Mouse (Mus musculus) gastrocnemius, adult 18-20 months (tissue): Measurements from ENCODE around the gene Dnaja2. TPM values are rescaled to one million over a fixed set of nuclear protein-coding genes. Genes with fewer than 3 reads are reported as not detected.
A peak's percentile ranks its signal among the peaks of the same experiment; 100 is the strongest.

Experiments
- DNase-seq: peaks from one replicate; pipeline ENCODE4 v3.0.0; 2021; ENCODE audit warnings: low spot score
- long read RNA-seq, 2 experiments: library from polyadenylated mRNA; stranded (forward); transcript quantifications; one replicate each; pipeline ENCODE4 v2.0.0; 2021
- total RNA-seq, 2 experiments: library from RNA; stranded (reverse); gene quantifications; 2 replicates each; pipeline ENCODE4 v1.2.3; 2021

Gene Dnaja2
- 100 to 1,000 TPM; 217 to 233 TPM for total RNA-seq
- long read RNA-seq, experiment 1, transcript Dnaja2-201 (9 exons, 2,919 nt) = major isoform, 309 of 325 reads
- long read RNA-seq, experiment 1, partial matches to known transcripts = 12 of 325 reads
- long read RNA-seq, experiment 1, other reads (novel, unspliced or antisense) = 4 of 325 reads
- long read RNA-seq, experiment 2, transcript Dnaja2-201 (9 exons, 2,919 nt) = major isoform, 275 of 286 reads
- long read RNA-seq, experiment 2, partial matches to known transcripts = 6 of 286 reads
- long read RNA-seq, experiment 2, other reads (novel, unspliced or antisense) = 5 of 286 reads

DNA sequence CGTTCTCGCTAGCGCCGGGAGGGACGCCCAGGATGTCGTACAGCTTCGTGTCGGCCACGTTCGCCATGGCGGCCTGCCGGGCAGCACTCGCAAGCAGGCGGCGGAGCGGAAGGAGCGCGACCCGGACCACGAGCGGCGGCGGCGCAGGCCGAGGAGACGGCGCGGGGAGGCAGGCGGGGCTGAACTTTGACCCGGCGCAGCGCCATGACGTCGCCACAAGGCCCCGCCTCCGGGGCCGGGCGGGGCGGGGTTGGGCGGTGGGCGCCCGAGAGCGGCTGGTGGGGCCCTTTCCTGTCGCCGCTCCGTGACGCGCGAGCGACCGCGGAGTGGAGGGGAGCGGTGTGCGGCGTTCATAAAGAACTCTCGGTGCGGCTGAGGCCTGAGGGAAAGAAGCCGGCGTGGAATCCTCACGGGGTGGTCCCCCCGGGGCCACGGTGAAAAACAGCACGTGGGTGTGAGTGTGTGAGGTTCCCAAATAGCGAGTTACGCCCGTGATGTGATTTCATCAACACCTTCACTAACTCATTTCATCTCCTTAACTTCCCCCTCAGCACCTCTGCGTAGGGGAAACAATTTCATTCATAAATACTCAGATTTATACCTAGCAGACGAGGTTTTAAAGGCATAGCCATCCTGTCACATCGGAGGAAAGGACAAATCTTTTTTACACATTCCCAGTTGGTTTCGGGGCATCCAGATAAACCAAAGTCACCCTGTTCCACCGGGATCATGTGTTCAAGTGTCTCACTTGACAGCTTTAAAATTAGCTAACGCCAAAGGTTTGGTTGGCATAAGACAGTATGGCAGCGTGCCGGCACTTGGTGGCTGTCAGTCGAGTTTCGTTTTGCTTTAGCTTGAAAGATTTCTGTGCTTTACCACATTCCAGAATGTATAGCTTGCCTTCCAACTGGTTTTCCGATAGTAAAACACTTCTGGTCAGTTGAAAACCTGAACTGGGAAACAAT lies at the start of gene Dnaja2:
Gene Dnaja2, minus strand, starts transcription at position 164 of the 965 bp plus-strand sequence.
- DNase-seq = peak; percentile 87

DNA sequence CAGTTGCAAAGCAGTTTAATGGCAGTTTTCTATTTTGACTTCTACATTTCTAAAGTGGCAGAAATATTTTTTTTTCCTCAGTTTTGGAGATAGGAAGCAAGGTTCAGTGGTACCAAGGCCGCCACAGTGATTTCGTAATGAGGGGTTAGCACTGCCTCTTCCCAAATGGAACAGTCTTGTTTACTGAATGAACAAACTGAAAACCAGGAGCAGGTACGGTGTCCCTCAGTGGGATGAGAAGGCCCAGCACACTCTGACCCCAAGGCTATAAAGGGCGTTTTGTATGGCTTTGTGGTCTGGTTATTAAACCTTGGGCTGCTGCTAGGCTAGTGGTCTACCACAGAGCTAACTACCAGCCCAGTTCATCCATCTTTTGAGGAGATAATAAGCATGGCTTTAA lies 49.1 kb upstream of the Dnaja2 start:
- DNase-seq = no peak

DNA sequence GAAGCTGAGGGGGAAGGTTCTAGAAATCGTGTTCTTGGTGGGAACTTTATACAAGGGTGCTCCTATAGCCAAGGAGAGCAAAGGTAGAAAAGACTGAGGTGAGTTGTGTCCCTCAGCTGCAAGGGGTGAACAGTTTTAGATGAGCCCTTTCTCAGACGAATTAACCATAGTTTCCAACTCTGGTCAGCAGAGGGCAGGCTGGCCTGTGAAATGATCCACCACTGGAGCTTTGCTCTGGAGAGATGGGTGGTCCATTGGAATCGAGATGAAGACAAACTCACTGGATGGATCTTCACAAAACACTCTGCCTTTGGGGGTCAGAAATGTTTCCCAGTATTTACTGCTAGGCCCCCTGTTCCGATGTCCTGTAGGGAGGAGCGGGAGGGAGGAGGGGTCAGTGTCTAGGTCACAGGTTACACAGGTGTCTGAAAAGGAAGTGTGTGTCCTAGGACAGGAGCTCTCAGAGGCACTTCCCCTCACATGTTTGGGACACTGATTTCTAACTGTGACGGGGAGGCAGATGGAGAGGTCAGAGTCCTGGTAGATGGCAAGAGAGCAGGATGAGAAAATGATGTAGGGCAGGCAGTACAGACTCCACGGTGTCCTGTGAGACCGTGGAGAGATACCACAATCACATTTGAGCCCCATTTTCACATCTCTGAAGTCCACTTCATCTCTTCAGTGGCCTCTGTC lies 48.2 kb upstream of the Dnaja2 start:
- DNase-seq = peak; percentile 59

DNA sequence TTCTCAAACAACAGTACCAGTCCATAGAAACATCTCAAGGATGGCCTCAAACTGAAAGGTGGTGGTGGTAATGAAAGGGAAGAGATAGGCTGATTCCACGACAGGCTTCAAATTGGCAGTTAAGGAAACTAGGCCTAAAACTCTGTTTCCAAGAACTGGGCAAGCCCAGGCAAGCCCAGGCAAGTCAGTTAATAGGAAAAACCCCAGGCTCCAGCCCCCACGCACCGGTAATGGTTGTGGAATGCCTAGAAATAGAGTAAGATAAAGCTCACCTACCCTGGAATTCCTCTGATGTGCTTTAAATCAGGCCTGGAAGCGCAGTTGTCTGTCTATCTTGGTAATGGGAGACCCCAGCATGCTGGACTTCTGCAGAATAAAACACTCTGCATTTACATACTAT lies 47.6 kb upstream of the Dnaja2 start:
- no peak for DNase-seq

DNA sequence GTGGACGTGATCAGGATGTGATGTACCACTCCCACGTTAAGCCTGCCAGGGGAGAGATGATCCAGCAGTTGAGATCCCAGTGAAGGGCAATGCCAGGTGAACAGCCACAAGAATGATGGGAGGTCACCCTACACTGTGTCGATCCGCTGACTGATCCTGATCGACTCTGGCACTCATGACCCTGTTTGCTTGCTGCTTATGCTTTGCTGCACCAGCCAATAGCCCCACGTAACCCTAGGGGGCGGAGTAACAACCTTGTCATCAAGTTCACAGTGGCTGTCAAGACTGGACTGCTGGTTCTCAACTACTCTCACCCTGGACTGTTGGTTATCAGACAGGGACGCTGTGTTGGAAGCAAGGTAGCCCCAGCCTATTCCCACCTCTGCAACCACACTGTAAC lies 46.6 kb upstream of the Dnaja2 start:
- no peak for DNase-seq

DNA sequence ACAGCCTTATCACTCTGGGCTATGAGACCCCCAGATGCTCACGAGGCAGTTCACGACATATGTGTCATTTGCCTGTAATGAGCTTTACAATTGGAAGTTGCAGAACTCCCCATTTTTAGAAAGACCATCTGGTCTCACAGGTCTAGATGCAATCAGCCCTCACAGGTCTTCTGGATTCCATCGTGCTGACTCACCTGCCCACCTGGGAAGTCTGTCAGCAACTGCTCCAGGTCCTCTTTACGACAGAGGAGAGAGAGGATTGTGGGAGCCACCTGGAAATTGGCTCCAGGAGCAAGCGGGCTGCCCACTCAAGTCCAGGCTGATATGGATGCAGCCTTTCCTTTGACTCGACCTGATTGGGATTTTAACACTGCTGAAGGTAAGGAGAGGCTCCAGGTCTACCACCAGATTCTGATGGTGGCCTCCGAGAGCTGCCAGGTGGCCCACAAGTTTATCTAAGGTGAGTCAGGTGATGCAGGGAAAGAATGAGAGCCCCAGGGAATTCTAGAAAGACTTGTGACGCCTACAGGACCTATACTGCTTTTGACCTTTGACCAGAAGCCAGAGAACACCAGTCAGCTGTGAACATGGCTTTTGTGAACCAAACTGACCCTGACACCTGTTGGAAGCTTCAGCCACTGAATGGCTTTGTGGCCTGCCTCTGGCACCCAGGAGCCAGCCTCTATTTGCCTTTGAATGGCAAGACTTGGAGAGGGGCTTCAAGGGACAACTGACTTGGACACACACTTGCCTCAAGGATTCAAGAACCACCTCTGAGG lies 42.5 kb upstream of the Dnaja2 start:
- DNase-seq = no peak

DNA sequence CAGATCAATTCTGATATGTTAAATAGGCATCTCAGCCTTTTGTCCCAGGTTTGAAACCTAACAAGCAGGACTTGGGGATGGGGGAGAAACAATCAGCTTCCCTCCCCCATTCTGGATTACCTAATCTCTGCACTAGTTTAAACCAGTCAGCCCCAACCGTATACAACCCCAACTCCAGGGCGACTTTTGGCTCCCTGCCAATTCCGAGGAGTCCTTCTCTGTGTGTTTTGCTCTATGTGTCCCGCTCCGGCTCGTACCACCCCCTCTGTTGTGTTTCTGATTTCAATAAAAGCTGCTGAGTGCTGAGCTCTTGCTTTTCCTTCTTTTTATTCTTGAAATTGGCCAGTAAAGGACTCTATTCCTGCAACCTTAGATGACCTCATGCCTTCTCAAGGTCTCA lies 40.2 kb upstream of the Dnaja2 start:
- DNase-seq = no peak

DNA sequence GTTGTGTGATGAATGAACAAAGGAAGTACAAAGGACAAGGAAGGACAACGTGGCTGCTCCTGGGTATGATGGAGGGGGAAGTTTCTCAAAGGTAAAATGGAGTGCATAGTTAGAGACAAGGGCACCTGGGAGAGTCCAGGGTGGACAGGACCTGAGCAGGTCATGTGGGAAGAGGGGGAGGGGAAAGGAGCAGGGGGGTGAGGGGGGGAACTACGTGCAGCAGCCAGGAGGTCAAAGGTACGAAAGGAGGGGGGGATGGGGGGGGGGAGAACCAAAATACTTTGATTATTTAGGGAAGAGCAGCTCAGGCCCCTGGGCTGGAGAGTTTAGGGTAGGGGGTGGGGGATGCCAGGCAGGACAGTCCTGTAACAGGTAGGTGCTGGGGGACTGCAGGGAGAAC lies 39.8 kb upstream of the Dnaja2 start:
- DNase-seq = no peak

DNA sequence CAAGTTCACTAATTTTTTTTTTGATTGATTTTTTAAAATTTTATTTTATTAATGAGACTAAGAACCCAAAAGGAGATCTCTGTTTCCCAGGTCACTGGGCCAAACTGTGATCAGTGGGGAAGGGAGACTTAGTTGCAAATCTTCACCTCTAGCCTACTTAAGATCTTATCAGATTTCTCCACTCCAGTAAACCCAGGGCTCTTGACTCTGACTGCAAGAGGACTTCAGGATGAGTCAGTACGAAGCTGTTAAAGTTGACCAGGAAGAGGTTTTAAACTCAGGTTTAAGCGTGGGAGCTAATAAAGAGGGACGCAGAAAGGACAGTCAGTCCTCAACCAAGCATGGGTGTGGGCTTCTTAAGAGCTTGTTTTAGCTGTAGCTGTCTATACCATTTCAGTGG lies 38.2 kb upstream of the Dnaja2 start:
- DNase-seq = no peak

DNA sequence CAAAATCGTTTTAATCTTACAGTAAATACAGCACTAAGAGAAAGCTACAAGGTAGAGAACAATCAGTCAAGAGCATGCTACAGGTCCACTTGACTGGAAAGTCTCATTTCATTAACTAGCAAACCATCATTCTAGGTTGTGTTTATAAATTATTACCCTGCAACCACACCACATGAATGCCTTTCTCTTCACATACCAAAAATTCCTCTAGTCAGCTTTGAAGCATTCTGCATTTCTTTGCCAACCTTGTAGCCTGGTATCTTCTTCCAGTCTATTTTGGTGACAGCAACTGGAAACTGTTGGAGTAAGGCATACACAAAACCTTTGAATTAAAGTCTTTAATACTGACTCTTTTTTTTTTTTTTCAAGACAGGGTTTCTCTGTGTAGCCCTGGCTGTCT lies 36.4 kb upstream of the Dnaja2 start:
- peak; percentile 14 for DNase-seq

DNA sequence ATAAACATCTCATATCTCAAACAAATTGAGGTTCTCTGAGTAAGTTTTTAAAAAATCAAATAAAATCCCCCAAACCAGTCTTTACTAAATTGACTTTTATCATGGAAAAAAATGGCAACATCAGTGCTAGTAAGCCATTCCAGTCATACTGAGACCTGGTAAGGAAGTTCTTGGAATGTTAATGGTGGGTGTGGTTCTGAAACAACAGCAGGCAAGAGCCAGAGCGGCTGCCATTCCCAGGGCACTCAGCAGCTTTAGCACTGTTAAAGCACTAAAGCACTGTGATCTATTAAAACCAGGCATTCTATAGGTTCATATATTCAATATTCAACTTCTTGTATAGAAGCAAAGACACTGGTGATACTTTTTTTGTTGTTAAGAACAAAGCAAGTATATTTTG lies 35.1 kb upstream of the Dnaja2 start:
- DNase-seq = no peak

DNA sequence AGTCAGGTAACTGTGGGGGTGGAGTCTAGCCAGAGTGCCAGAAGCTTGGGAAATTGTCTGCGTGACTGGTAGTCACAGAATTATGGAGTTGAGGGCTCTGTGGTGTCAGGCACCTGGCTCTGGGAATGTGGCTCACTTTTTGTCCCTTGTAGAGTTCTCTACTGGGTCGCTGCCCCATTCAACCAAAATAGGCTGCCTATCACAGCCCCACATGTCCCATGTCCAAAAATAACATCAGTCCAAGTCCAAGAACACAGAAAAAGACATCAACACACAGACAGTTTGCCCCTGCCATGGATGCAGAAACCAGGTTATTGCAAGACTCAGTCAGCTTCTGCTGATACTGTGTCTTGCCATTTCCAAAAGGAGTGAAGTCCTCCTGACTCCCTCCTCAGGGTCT lies 33.5 kb upstream of the Dnaja2 start:
- peak; percentile 13 for DNase-seq

DNA sequence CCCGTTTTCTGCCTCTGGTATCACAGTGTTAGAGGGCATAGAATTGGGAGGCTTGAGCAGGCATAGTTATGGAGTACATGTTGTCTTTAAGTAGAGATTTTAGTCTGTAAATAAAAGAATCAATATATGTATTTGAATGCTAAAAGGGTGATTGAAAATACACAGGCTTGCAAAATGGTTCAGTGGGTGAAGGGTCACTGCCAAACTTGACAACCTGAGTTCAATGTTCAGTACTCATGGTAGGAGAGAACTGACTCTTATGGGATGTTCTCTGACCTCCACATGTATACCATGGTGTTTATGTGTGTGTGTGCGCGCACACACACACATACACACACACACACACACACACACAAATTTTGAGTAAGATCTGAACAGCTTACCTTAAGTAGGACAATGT lies 22.5 kb upstream of the Dnaja2 start:
- no peak for DNase-seq

DNA sequence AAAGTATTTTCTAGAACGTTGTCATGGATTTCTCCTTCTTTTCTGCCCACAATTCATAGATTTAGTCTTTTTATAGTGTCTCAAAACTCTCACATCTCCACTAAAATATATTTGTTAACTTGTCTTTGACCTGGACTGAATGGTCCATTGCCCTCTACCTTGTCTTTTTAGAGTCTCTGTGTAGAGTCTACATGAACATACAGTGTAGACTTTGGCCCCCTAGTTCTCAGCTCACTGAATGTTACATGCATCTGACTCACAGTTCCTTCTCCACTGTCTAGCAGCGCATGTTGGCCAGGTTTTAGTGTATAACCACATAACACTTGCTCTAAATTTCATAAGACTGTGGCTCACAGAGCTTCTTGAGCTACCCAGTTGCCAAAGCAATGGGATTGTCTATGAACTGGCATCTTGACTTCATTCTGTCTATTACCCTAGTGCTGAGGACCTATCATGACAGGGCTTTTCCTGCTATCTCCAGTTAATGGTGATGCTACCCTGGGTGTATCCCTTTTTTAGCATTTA lies 18.9 kb upstream of the Dnaja2 start:
- DNase-seq = no peak

DNA sequence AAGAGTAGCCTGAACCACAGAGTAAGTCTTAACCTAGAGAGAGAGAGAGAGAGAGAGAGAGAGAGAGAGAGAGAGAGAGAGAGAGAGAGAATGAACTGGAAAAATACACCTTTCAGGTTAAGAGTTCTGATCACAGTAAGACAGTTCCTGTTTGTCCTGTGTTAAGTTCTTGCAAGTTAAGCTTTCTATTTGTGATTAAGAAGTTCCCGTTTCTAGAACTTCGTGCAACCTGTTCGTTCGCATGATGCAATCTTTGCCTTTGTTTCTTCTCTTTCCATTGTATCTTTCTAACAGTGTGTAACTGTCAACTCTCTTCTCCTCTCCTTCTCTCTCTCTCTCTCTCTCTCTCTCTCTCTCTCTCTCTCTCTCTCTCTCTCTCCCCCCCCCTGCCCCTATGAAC lies 15.3 kb upstream of the Dnaja2 start:
- no peak for DNase-seq

DNA sequence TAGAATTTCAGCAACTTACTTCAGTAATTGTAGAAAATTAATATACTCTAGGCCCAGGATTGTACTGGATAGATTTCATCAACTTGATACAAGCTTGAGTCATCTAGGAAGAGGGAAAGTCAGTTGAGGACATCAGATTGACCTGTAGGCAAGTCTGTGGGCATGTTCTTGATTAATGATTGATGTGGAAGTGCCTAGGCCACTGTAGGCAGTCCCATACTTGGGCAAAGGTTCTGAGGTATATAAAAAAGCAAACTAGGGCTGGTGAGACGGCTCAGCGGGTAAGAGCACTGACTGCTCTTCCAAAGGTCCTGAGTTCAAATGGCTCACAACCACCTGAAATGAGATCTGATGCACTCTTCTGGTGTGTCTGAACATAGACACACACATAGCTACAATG lies 12.7 kb upstream of the Dnaja2 start:
- DNase-seq = no peak

DNA sequence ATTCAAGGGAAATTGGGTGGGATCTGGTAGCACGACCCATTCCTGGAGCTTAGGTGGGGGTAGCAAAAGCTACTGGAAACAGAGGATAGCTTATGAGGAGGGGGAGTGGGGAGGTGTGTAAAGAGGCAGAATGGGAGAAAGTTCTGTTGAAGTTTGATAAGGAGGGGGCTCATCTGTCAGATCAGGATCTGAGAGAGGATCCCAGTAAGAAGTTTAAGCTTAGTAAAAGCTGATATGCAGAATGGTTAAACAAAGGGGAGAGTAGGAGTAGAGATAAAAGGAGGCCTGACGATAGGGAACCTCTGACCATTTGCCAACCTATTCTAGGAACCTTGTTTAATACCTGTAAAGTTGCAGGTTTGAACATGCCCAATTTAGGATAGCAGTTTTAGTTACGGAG lies 10.0 kb upstream of the Dnaja2 start:
- DNase-seq = no peak

DNA sequence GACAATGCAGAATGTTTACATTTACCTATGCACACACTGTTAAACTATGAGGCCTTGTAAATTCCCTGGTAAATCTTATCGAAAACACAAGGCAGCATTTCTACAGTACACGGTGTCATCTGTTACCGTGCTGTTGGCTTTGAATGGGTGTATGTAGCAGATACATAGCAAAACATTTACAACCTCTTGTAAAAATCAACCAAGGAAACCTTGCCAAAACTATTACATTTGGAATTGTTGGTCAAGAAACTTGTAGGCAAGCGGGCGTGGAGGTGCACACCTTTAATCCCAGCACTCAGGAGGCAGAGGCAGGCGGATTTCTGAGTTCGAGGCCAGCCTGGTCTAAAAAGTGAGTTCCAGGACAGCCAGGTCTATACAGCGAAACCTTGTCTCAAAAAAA lies 8.2 kb upstream of the Dnaja2 start:
- no peak for DNase-seq

DNA sequence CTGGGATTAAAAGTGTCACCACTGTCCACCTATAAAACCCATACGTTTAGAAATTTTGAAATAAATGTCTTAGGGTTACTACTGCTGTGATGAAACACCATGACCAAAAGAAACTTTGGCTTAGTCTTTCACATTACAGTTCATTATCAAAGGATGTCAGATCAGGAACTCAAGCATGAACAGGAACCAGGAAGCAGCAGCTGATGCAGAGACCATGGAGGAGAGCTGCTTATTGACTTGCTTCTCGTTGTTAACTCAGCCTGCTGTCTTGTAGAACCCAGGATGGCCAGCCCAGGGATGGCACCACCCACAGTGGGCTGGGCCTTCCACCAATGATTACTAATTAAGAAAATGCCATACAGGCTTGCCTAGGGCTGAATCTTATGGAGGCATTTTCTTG lies 4.8 kb upstream of the Dnaja2 start:
- no peak for DNase-seq

DNA sequence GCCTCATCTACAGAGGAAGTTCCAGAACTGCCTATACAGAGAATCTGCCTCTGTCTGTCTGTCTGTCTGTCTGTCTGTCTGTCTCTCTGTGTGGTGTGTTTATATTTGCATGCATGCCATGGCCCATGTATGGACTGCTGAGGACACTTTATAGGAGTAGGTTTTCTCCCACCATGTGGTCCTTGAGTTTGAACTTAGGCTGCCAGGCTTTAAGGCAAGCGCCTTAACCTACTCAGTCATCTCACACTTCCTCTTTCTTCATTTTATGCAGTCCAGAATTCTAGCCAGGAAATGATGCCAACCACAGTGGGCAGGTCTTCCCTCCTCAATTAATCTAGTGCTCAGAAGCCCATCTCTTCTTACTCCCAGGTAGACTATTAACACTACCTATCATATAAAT lies 4.1 kb upstream of the Dnaja2 start:
- no peak for DNase-seq

DNA sequence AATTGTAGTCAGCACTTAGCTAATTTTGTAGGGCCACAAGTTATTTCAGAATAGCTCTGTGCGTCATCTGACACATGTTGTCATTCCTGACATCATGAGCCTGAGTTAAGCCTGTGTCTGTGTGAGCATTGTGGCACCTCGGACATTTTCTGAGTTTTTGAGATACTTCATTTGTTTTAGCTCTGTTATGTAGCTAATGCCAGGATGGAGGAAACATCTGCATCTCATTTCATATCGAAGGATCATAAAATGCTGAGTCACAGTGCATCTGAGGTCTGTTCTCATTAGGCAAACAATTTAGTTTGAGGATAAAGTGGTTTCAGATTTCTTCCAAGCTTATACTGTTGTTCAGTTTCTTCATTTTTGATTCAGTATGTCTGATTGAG lies 2.5 kb upstream of the Dnaja2 start:
- peak; percentile 38 for DNase-seq
